Mouse (Mus musculus): Measurements from ENCODE around the gene Slc25a17. TPM values are rescaled to one million over a fixed set of nuclear protein-coding genes. Genes with fewer than 3 reads are reported as not detected.

Slc25a17 gene
- polyA plus RNA-seq, 1 experiment from 2014 or later, result 56.4 TPM

DNA sequence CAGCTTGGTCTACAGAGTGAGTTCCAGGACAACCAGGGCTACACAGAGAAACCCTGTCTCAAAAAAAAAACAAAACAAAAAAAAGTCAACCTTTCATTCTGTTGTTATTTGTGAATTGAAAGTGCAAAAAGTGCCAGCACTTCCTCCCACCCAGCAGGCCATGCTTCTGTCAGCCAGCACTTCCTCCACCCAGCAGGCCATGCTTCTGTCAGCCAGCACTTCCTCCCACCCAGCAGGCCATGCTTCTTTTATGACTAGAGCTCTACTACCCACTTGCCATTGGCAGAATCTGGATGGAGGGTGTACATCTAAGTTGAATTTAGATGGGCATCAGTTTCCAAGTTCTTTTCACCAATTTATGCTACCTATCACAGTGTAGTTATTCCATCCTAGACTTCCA is 32.4 kb upstream of the Slc25a17 start:
- Histone ChIP-seq H3K4me2 (ENCODE audit: low read length) (no peak overlapping the region), H3K4me3 (ENCODE audit: control insufficient read depth in 1 of 2, insufficient read depth in 1 of 2, low read depth in 1 of 2, low read length in 2 of 2) (no peak overlapping the region), H3K4me1 (ENCODE audit: control insufficient read depth in 2 of 2, insufficient read depth in 2 of 2, low read length in 2 of 2) (no peaks in the 10 kb centered on the region; a peak in 1 of 4 replicates), H3K27ac (replicated peaks in 1 of 2; ENCODE audit: control insufficient read depth in 1 of 2, insufficient read depth in 1 of 2, low read depth in 2 of 2, low read length in 2 of 2) (no peak overlapping the region), H3K9ac (ENCODE audit: low read length) (no peak overlapping the region), H3K27me3 (ENCODE audit: control insufficient read depth, insufficient read depth, low read length) (no peaks in the 10 kb centered on the region), H3K9me3 (ENCODE audit: control insufficient read depth, low read length) (no peaks in the 10 kb centered on the region), H3K36me3 (ENCODE audit: control insufficient read depth, insufficient read depth, low read length) (peaks cover 46% of the 10 kb centered on the region)
- no peak for ATAC-seq (ENCODE audit: insufficient number of reproducible peaks, insufficient read depth, low FRiP score, low read depth)

DNA sequence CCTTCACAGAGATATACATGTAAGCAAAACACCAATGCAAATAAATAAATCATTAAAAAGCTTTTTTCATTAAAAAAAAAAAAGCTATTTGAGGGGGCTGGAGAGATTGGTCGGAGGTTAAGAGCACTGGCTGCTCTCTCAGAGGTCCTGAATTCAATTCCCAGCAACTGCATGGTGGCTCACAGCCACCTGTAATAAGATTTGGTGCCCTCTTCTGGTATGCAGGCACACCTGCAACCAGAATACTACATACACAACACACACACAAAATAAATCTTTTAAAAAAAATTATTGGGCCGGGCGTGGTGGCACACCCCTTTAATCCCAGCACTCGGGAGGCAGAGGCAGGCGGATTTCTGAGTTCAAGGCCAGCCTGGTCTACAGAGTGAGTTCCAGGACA is 25.7 kb upstream of the Slc25a17 start:
- Histone ChIP-seq H3K27ac (replicated peaks in 1 of 2; ENCODE audit: control insufficient read depth in 1 of 2, insufficient read depth in 1 of 2, low read depth in 2 of 2, low read length in 2 of 2) (no peak overlapping the region), H3K27me3 (ENCODE audit: control insufficient read depth, insufficient read depth, low read length) (no peaks in the 10 kb centered on the region), H3K36me3 (ENCODE audit: control insufficient read depth, insufficient read depth, low read length) (peaks cover 100% of the 10 kb centered on the region), H3K4me3 (ENCODE audit: control insufficient read depth in 1 of 2, insufficient read depth in 1 of 2, low read depth in 1 of 2, low read length in 2 of 2) (no peak overlapping the region), H3K4me2 (ENCODE audit: low read length) (no peak overlapping the region), H3K9ac (ENCODE audit: low read length) (no peak overlapping the region), H3K4me1 (ENCODE audit: control insufficient read depth in 2 of 2, insufficient read depth in 2 of 2, low read length in 2 of 2) (no peaks in the 10 kb centered on the region), H3K9me3 (ENCODE audit: control insufficient read depth, low read length) (no peaks in the 10 kb centered on the region)
- 98% methylated on average over 5 of the region's 5 CpGs for WGBS
- ATAC-seq (ENCODE audit: insufficient number of reproducible peaks, insufficient read depth, low FRiP score, low read depth), result no peak

DNA sequence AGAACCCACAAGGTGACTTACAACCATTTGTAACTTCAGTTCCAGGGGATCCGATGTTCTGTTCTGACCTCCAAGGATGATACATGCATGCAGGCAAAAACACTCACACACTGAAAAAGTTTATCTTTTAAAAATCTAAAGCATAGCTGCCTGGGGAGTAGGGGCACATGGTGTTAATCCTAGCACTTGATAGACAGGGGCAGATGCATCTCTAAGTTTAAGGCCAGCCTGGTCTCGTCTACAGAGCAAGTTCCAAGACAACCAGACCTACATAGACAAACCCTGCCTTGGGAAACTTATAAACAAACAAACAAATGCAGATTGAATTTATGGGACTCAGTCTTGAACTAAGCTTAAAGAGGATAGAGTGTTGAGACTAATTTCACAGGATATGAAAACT is 18.2 kb upstream of the Slc25a17 start:
- no peaks in the 10 kb centered on the region for H3K9me3 ChIP-seq (ENCODE audit: control insufficient read depth, low read length)
- WGBS, result 83% methylated on average over 2 of the region's 2 CpGs
- H3K27ac ChIP-seq (replicated peaks in 1 of 2; ENCODE audit: control insufficient read depth in 1 of 2, insufficient read depth in 1 of 2, low read depth in 2 of 2, low read length in 2 of 2), result no peak overlapping the region
- H3K9ac ChIP-seq (ENCODE audit: low read length), result no peak overlapping the region
- peaks cover 92% of the 10 kb centered on the region for H3K36me3 ChIP-seq (ENCODE audit: control insufficient read depth, insufficient read depth, low read length)
- no peak overlapping the region for H3K4me3 ChIP-seq (ENCODE audit: control insufficient read depth in 1 of 2, insufficient read depth in 1 of 2, low read depth in 1 of 2, low read length in 2 of 2)
- H3K27me3 ChIP-seq (ENCODE audit: control insufficient read depth, insufficient read depth, low read length), result no peaks in the 10 kb centered on the region
- no peaks in the 10 kb centered on the region for H3K4me1 ChIP-seq (ENCODE audit: control insufficient read depth in 2 of 2, insufficient read depth in 2 of 2, low read length in 2 of 2)
- ATAC-seq (ENCODE audit: insufficient number of reproducible peaks, insufficient read depth, low FRiP score, low read depth), result no peak
- no peak overlapping the region for H3K4me2 ChIP-seq (ENCODE audit: low read length)

DNA sequence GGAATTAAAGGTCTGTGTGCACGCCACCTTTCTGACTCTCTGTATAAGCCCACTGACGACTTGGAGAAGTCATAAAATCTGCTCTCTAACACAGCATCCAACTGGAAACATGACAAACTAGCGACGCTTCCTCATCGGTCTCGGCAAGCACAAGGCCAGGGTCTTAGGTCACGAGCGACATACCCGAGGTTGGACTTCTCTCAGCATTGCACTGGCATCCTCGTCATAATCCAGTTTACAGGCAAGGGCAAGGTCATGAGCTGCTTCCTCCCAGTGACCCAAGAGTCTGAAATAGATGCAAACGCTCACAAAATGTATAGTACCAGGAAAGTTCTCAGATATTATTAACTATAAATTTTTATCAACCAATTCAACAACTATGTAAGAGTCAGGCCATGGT is 14.0 kb upstream of the Slc25a17 start:
- Histone ChIP-seq H3K27ac (replicated peaks in 1 of 2; ENCODE audit: control insufficient read depth in 1 of 2, insufficient read depth in 1 of 2, low read depth in 2 of 2, low read length in 2 of 2) (no peak overlapping the region), H3K4me2 (ENCODE audit: low read length) (no peak overlapping the region), H3K36me3 (ENCODE audit: control insufficient read depth, insufficient read depth, low read length) (peaks cover 90% of the 10 kb centered on the region), H3K27me3 (ENCODE audit: control insufficient read depth, insufficient read depth, low read length) (no peaks in the 10 kb centered on the region), H3K4me3 (ENCODE audit: control insufficient read depth in 1 of 2, insufficient read depth in 1 of 2, low read depth in 1 of 2, low read length in 2 of 2) (no peak overlapping the region), H3K9ac (ENCODE audit: low read length) (no peak overlapping the region), H3K9me3 (ENCODE audit: control insufficient read depth, low read length) (no peaks in the 10 kb centered on the region), H3K4me1 (ENCODE audit: control insufficient read depth in 2 of 2, insufficient read depth in 2 of 2, low read length in 2 of 2) (no peaks in the 10 kb centered on the region)
- ATAC-seq (ENCODE audit: insufficient number of reproducible peaks, insufficient read depth, low FRiP score, low read depth), result no peak
- 90% methylated on average over 11 of the region's 11 CpGs for WGBS

DNA sequence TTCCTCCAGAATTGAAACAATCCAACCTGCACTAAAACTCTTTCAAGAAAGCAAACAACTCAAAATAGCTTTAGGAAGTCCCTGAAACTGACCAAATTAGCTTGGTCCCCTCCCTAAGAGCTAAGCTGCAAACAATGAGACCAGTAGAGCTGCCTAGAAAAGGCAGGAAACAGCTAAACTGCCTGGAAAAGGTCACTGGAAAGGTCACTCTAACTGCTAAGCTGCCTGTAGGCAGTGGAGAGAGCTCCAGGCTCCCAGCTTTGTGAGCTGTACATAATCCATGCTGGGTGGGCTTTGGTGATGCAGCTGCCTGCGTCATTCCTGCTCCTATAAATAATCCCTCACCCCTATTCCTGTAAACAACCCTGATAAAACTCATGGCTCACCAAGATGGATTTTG is 9.7 kb upstream of the Slc25a17 start:
- 71% methylated on average over 1 of the region's 1 CpGs for WGBS
- ATAC-seq (ENCODE audit: insufficient number of reproducible peaks, insufficient read depth, low FRiP score, low read depth), result no peak

DNA sequence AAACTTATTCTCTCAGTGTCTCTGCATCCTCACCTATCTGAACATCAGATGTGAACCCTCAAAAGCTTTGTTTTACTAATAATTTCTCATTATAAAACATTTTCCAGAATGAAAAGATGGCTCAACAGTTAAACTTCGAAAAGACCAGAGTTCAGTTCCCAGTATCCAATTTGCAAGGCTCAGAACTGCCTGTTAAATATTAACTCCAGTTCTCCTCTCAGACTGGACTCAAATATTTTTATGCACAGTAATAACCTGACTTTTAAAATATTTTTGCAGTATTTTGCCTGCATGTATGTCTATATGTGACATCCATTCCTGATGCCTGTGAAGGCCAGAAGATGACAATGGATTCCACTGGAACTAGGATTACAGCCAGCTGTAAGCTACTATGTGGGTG is 8.0 kb upstream of the Slc25a17 start:
- Histone ChIP-seq H3K4me1 (ENCODE audit: control insufficient read depth in 2 of 2, insufficient read depth in 2 of 2, low read length in 2 of 2) (no peaks in the 10 kb centered on the region), H3K4me3 (ENCODE audit: control insufficient read depth in 1 of 2, insufficient read depth in 1 of 2, low read depth in 1 of 2, low read length in 2 of 2) (no peak overlapping the region), H3K36me3 (ENCODE audit: control insufficient read depth, insufficient read depth, low read length) (peaks cover 98% of the 10 kb centered on the region), H3K9me3 (ENCODE audit: control insufficient read depth, low read length) (no peaks in the 10 kb centered on the region), H3K4me2 (ENCODE audit: low read length) (no peak overlapping the region), H3K9ac (ENCODE audit: low read length) (no peak overlapping the region), H3K27ac (replicated peaks in 1 of 2; ENCODE audit: control insufficient read depth in 1 of 2, insufficient read depth in 1 of 2, low read depth in 2 of 2, low read length in 2 of 2) (no peak overlapping the region), H3K27me3 (ENCODE audit: control insufficient read depth, insufficient read depth, low read length) (no peaks in the 10 kb centered on the region)
- ATAC-seq (ENCODE audit: insufficient number of reproducible peaks, insufficient read depth, low FRiP score, low read depth), result no peak
- whole genome bisulfite sequencing, result 94% methylated on average over 1 of the region's 1 CpGs

More for the DNA sequence above, 9.7 kb upstream of the Slc25a17 start:
- Histone ChIP-seq H3K36me3 (ENCODE audit: control insufficient read depth, insufficient read depth, low read length) (peaks cover 95% of the 10 kb centered on the region), H3K27me3 (ENCODE audit: control insufficient read depth, insufficient read depth, low read length) (no peaks in the 10 kb centered on the region), H3K9me3 (ENCODE audit: control insufficient read depth, low read length) (no peaks in the 10 kb centered on the region), H3K9ac (ENCODE audit: low read length) (no peak overlapping the region), H3K4me3 (ENCODE audit: control insufficient read depth in 1 of 2, insufficient read depth in 1 of 2, low read depth in 1 of 2, low read length in 2 of 2) (no peak overlapping the region), H3K27ac (replicated peaks in 1 of 2; ENCODE audit: control insufficient read depth in 1 of 2, insufficient read depth in 1 of 2, low read depth in 2 of 2, low read length in 2 of 2) (no peak overlapping the region), H3K4me1 (ENCODE audit: control insufficient read depth in 2 of 2, insufficient read depth in 2 of 2, low read length in 2 of 2) (no peaks in the 10 kb centered on the region), H3K4me2 (ENCODE audit: low read length) (no peak overlapping the region)

DNA sequence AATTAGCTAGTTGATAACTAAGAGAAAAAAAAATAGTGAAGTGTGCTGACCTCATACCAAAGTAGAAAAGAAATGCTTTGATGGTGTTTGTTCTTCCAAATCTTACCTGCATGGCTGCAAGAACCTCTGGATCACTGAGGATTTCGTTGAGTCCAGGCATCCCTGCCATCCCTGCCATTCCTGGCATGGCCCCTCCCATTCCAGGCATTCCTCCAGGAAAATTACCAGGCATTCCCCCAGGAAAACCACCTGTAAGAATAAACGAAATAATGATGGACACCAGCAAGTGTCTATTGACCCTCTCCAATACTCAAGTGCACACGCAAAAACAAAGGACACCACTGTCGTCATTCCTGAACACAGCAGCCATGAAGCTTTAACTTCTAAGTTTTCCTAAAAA is 5.6 kb upstream of the Slc25a17 start:
- 72% methylated on average over 4 of the region's 4 CpGs for WGBS
- ATAC-seq (ENCODE audit: insufficient number of reproducible peaks, insufficient read depth, low FRiP score, low read depth), result no peak
- H3K36me3 ChIP-seq (ENCODE audit: control insufficient read depth, insufficient read depth, low read length), result peaks cover 86% of the 10 kb centered on the region

DNA sequence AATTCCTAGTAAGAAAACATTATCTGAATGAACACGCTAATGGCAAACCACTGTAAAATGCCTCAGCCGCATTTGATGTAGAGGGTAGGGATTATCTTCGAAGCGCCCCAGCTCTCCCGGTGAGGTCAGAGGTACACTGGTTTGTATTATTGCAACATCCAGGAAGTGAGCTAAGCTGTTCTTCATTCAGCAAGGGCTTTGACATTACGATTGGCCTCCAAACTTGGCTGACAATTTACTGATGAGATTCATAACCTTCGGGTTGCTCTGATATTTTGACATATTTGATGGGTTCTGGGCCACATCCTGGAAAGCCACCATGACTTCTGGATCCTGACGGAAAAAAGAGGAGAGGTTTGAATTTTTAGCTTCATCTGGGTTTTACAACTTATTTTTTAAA is 4.6 kb upstream of the Slc25a17 start:
- no peak overlapping the region for H3K27ac ChIP-seq (replicated peaks in 1 of 2; ENCODE audit: control insufficient read depth in 1 of 2, insufficient read depth in 1 of 2, low read depth in 2 of 2, low read length in 2 of 2)
- 85% methylated on average over 8 of the region's 8 CpGs for WGBS
- no peaks in the 10 kb centered on the region for H3K27me3 ChIP-seq (ENCODE audit: control insufficient read depth, insufficient read depth, low read length)
- H3K9me3 ChIP-seq (ENCODE audit: control insufficient read depth, low read length), result no peaks in the 10 kb centered on the region
- H3K36me3 ChIP-seq (ENCODE audit: control insufficient read depth, insufficient read depth, low read length), result peaks cover 76% of the 10 kb centered on the region
- H3K4me2 ChIP-seq (ENCODE audit: low read length), result no peak overlapping the region
- H3K4me1 ChIP-seq (ENCODE audit: control insufficient read depth in 2 of 2, insufficient read depth in 2 of 2, low read length in 2 of 2), result peaks cover 0 to 10% of the 10 kb centered on the region in 2 experiments; a peak in 2 of 4 replicates
- H3K4me3 ChIP-seq (ENCODE audit: control insufficient read depth in 1 of 2, insufficient read depth in 1 of 2, low read depth in 1 of 2, low read length in 2 of 2), result no peak overlapping the region
- no peak for ATAC-seq (ENCODE audit: insufficient number of reproducible peaks, insufficient read depth, low FRiP score, low read depth)
- no peak overlapping the region for H3K9ac ChIP-seq (ENCODE audit: low read length)

More for the DNA sequence above, 5.6 kb upstream of the Slc25a17 start:
- Histone ChIP-seq H3K9me3 (ENCODE audit: control insufficient read depth, low read length) (no peaks in the 10 kb centered on the region), H3K9ac (ENCODE audit: low read length) (no peak overlapping the region), H3K4me1 (ENCODE audit: control insufficient read depth in 2 of 2, insufficient read depth in 2 of 2, low read length in 2 of 2) (peaks cover 0 to 5% of the 10 kb centered on the region in 2 experiments; a peak in 2 of 4 replicates), H3K4me2 (ENCODE audit: low read length) (no peak overlapping the region), H3K4me3 (ENCODE audit: control insufficient read depth in 1 of 2, insufficient read depth in 1 of 2, low read depth in 1 of 2, low read length in 2 of 2) (no peak overlapping the region), H3K27ac (replicated peaks in 1 of 2; ENCODE audit: control insufficient read depth in 1 of 2, insufficient read depth in 1 of 2, low read depth in 2 of 2, low read length in 2 of 2) (no peak overlapping the region), H3K27me3 (ENCODE audit: control insufficient read depth, insufficient read depth, low read length) (no peaks in the 10 kb centered on the region)

All from heart, embryonic 14.5 days (tissue).